Mouse (Mus musculus) thymus, postnatal 25 days (tissue): ENCODE data around the gene Exosc9.
A peak's percentile ranks its signal among the peaks of the same experiment; 100 is the strongest.
"Not testable (repeated sequence)": the region's sequence is repeated elsewhere in the genome, so short reads cannot be mapped to it uniquely, and the experiment has no call there.

ENCODE experiments used
- DNase-seq: peaks from one replicate; pipeline ENCODE4 v3.0.0; 2022

Gene Exosc9

DNA sequence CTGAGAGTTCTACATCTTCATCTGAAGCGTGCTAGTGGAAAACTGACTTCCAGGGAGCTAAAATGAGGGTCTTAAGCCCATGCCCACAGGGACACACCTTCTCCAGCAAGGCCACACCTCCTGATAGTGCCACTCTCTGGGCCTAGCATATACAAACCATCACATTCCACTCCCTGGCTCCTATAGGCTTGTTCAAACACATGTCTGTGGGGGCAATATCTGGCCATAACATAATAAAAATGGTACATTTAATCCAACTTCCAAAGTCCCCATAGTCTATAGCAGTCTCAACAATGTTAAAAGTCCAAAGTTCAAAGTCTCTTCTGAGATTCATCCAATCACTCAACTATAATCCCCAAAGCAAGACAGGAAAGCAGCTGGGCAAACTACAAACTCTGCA lies 5.2 kb downstream of the Exosc9 start:
- DNase-seq: no peak

DNA sequence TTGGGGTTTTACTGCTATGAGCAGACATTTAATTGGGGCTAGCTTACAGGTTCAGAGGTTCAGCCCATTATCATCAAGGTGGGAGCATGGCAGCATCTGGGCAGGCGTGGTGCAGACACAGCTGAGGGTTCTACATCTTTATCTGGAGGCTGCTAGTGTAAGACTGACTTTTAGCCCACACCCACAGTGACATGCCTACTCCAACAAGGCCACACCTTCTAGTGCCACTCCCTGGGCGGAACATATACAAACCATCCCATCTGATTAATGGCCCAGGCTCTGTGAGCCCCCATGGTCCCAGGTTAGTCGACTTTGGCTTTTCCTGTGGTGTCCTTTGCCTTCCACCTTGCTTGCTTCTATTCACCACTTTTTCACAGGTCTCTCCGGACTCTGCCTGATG lies 7.2 kb downstream of the Exosc9 start:
- no peak for DNase-seq

DNA sequence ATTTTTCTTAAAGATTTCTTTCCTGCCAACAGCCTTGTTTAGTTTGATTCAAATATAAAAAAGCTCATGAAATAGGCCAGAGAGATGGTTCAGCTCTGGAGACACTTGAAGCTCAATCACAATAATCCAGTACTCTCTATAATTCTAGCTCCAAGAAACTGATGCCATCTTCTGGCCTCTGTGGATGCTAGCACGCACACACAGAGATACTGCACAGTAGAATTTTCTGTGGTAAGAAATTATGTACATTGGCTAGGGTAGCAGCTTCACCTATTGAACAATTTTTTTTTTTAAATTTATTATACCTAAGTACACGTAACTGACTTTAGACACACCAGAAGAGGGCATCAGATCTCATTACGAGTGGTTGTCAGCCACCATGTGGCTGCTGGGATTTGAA lies 11.3 kb downstream of the Exosc9 start:
- DNase-seq: no peak

DNA sequence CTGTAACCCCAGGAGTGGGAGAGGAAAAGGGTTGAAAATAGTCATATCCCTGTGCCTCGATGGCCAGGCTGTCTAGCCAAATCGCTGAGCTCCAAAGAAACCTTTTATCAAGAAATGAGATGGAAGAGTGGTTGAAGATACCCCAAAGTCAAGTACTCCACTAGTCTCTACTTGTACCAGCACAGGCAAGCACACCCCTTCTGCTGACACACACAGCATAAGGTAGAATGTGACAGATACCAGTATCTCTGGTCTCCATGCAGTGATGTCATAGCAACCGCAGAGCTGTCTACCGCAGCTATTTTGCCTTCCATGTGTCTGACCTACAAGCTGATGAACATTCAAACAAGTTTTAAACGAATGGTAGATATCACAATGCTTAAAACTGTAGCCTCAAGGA lies 17.4 kb downstream of the Exosc9 start:
- no peak for DNase-seq

DNA sequence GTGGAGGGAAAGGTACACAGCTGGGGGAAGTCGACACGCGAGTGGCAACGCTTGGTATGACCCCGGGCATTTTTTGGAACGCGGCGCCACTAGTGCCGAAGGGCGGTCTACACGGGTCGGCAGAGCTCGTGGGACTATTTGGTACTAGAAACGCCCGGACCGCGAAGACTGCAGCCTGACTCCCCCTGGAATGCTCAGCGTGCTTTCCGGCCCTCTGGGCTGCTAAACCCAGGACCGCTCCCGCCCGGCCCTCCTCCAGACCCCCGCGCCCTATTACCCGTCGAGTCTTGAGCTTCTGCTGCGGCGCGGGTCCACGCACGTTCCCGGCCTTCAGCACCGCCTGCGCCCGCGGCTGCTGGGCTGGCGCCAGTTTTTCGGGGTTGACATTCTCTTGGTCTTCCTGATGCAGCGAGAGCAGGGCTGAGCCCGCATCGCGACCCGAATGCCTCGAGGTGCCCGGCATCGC lies 19.0 kb downstream of the Exosc9 start:
- no peak for DNase-seq

DNA sequence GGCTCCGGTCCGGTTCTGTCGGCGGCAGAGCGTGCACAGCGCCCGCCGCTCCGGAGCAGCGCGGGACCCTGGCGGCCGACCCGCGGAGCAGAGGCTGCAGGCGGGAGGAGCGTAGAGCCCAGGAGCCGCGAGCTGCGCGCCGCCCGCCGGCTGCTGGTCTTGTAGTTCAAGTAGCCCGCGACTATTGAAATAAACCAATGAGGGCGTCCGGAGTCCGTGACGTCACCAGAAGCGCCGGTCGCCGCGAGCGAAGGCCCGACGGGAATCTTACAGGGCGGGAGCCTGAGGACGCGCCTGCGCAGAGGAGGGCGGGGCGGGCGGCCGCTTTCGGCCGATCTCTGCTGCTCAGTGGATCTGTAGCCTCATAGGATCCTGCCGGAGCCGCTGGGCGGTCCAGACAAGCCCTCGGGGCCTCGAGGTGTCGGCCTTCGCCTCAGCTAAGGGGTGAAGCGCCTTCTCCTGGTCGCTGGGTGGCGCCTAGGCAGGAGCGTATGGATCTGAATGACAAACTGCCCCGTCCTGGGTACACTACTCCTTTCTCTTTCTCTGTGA lies 19.5 kb downstream of the Exosc9 start, which contains the start of gene Ccna2:
Ccna2 (minus strand) TSS at position 324 of the 552 bp plus-strand sequence.
- peak; percentile 97 for DNase-seq

DNA sequence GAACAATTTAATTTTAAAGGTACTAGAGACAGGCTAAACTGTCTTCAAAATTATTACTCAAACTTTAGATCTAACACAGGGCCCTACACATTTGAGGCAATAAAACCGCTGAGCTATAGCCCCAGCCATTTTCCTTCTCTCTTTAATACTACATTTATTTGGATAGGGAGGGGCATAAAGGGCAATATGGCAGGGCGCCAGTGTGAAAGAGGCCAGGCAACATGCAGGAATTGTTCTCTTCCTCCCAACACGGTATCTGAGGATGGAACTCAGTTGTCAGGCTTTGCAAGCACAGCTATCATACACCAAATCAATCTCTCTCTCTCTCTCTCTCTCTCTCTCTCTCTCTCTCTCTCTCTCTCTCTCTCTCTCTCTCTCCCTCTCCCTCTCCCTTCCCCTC lies 46.4 kb downstream of the Exosc9 start:
- no peak for DNase-seq

DNA sequence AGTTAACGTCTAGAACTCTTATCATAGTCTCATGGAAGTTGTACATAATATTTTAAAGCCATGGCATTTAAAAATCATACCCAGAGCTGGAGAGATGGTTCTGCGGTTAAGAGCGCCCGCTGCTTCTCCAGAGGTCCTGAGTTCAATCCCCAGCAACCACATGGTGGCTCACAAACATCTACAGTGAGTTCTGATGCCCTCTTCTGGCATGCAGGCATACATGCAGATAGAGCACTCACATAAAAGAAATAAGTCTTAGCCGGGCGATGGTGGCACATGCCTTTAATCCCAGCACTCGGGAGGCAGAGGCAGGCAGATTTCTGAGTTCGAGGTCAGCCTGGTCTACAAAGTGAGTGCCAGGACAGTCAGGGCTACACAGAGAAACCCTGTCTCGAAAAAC lies 47.4 kb downstream of the Exosc9 start:
- DNase-seq: not testable (repeated sequence)

DNA sequence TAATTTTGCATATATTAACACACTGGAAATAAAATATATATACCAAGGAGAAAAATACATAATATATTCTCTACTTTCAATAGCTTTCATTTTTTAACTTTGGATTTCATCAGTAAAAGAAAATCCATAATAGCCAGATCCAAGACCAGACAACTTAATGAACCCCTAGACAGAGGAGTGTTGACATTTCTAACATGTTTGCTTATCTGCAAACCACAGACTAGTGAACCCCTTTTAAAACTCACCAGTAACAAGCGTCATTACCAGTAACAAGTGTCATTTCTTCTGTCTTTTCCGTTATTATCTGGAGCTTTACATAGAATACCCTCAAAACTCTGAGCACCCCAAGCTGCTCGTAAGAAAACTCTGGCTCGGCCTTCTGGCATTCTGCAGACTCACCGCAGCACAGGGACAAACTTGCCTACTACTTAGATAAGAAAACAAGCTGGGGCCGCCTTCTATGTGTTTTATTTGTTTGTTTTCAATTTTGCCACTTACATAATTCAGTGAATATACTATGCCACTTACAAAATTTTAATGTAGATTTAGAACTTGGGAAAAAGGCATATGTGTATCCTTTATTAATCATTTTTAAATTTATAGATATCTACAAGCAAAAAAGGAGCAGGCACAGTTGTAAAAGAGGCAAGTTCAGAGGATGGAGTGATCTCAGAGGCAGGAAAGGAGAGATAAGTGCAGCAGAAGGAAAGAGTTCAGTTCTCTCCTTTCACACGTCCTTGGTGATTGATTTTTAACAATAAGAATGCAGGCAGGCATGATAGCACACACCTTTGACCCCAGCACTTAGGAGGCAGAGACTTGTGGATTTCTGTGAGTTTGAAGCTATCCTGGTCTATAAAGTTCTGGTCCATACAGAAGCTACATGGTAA lies 53.7 kb downstream of the Exosc9 start:
- no peak for DNase-seq

DNA sequence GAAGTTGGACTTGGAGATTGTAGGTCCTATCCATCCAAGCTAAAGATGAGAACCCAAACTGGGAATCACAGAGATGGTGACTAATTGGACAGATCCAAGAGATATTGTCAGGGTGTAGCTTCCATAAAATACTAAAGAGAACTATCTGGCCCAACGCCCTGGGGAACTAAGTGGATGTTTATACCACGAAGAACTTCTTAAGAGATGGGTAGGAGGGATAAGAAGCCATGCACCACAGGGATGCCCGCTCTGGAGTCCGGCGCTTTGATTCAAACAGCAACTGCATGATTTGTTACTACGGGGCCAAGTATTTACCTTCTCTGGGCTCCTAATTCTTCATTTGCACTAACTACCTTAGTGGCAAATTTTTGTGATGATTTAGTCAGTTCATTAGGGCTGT lies 60.3 kb downstream of the Exosc9 start:
- no peak for DNase-seq

DNA sequence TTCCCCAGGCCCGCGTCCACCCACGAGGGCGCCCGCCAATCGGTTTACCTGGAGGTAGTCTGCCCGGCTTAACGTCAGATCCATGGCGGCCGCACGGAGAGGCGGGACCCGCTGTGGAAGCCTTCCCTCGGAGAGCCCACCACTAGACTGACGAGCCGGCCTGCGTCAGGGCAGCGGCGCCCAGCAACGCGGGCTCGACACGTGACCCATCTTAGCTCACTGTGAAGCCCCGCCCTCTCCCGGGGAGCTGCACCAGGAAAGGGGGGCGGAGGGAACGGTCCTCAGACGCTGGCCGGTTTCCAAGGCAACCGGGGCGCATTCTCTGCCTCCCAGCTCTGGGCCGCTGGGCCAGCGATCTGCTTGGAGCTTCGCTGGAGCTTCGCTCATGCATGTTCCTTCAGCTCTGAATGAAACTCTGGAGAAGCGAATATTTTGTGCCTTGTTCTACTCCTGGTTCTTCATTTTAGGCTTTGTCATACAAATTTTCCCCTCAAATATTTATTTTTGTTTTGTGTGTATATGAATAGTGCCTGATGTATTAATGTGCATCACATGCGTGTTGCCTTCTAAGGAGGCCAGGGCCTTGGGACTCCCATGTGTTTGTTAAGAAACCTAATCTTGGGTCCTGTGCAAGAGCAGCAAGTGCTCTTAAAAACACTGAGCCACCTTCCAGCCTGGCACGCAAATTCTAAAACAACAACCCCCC lies 60.9 kb downstream of the Exosc9 start, which contains the start of gene Bbs7:
Bbs7 (minus strand) TSS at position 276 of the 706 bp plus-strand sequence.
- peak; percentile 91 for DNase-seq

DNA sequence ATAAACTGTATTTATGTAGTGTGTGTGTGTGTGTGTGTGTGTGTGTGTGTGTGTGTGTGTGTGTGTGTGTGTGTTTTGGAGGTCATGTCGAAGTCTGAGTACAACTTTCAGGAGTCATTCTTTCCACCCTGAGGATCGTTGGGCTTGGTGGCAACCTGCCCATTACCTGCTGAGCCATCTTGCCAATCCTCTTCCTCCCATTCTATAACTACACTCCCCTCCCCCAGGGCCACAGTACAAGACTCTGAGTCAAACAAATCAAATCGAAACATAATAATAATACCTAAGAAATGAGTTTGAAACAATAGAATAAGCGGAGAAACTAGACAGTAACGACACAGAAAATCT lies 61.5 kb downstream of the Exosc9 start:
- DNase-seq: no peak
